Mouse (Mus musculus): ENCODE results near the gene Appl2.

Gene Appl2

DNA sequence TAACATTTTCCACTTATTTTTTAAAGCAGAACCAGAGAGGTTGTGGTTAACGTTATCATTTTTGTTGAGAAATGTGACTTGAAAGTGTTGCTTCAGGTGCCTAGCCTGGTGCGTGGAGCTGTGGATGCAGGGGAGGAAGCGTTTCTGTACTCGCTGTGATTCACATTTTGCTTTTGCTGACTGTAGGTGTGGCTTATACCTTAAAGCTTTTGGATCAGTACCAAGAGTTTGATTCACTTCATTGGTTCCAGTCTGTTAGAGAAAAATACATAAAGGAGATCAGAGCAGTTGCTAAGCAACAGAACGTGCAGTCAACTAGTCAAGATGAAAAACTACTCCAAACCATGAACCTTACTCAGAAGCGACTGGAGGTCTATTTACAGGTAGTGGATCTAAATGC lies 57.7 kb downstream of the Appl2 start:
- DNase-seq (ENCODE audit: low read depth, low spot score): no peak

DNA sequence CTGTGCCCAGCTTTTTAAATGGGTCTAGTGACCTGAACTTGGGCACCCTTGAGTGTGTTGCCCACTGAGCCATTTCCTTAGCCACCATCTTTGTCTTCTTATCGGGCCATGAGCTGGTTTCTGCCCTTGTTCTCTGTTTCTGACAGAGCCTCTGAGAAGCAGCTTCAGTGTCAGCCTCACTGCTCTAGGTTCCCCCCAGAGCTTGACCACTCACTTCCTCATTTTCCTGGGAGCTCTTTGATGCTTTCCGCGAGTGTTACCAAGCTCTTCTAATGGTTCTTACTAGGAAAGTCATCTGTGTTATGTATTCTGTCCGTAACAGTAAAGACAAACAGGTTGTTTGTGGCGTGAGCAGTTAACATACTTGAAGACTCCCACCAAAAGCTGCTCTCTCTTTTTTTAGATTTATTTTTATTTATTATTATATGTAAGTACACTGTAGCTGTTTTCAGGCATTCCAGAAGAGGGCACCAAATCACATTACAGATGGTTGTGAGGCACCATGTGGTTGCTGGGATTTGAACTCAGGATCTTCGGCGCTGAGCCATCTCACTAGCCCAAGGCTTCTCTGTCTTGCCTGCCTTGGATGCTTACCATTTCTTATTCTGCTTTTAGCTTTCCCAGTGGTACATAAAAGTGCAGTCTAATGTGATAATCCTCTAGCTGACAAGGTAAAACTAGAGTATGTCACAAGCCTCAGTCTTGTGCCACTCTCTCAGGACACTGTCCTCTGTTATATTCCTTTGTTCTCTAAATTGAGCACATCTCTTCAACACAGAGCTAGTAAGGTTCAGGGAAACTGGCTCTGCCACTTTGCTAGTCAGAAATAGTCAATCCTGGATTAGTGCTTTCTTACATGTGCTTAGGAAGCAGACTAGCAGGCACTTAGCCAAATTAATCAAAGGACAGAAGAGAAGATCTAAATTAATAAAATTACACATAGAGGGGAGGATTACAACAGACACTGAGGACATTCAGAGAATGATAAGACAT lies 82.8 kb downstream of the Appl2 start:
- peak; percentile 55 for DNase-seq (ENCODE audit: low read depth, low spot score)

DNA sequence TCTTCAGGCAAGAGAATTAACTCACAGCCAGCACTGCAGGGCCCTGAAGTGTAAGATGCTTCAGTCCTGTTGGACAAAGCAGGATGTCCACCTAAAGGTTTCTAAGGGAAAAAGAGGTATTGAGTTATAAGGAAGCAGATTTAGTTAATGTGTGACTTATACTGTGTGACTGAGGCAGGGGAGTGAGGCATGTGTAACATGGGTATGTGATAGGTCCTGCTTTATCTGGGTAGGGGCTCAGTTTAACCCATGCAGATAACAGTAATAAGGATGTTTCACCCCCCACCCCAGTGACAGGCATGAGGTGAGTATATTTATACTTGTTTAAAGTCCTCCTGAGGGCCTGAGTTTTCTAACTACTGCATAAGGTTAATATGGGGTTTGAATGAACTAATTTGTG lies 85.5 kb downstream of the Appl2 start:
- no peak for DNase-seq (ENCODE audit: low read depth, low spot score)
